In the genomic region with DNA sequence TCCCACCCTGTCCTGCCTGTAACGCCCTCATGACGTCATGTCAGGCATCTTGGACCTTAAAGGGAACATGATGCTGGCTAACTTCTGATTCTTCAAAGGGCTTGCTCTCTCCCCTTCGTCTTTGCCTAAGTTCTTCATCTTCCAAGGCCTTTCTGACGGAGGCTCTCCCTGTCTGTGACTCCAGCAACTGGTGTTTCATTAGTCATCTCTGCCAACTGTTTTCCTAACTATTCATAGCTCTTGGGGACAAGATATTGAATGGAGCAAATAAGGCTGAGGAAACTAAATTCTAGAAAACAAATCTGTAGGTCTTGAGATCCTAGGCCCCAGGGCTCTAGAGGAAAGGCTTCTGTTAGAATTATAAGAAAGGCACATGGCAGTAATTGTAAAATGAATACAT, we compare ENCODE assay signal across 19 mouse cellular contexts. TPM values are rescaled to one million over a fixed set of nuclear protein-coding genes. Genes with fewer than 3 reads are reported as not detected.
A peak's percentile ranks its signal among the peaks of the same experiment; 100 is the strongest.
DNase-seq lines count a peak whose midpoint lies in the region; TF ChIP-seq lines count a peak whose summit lies in the region.
"Had no signal": no experiment of that assay in that cellular context is flagged by ENCODE, and none has a peak within 500 bp of the region (broad histone marks: within the 10 kb centered on the region; RNA-seq: fewer than 3 reads in every experiment).

No protein-coding gene starts in this region.

- H3K4me1 ChIP-seq in cerebellum, adult 2 months (ENCODE audit: control insufficient read depth, insufficient read depth, low read length): peaks cover 11% of the 10 kb centered on the region

- H3K4me3 ChIP-seq in macrophage (ENCODE audit: inconsistent target): no peak overlapping the region
- no peak overlapping the region for H3K4me3 ChIP-seq in myocyte
- H3K4me3 ChIP-seq in cerebellum, adult 2 months (replicated peaks; ENCODE audit: insufficient read depth, low read depth, low read length): no peak overlapping the region
- no peak overlapping the region for H3K4me3 ChIP-seq in left cerebral cortex, adult 2 months

- peak; percentile 51 for DNase-seq in brain, adult 2 months (ENCODE audit: low read depth, low spot score)
- DNase-seq in cerebellum, adult 2 months: no peak
- DNase-seq in heart, adult 18-20 months: no peak
- DNase-seq in left cerebral cortex, adult 2 months (ENCODE audit: extremely low spot score in 1 of 2, low spot score in 2 of 2): no peak
- DNase-seq: adrenal gland, adult 2 months; cerebellum, adult 11 months; cerebellum, adult 11-12 months; cerebellum, adult 18-20 months; cerebellum, adult 8-10 months had no signal

- WGBS in macrophage (ENCODE audit: missing documents): 89% methylated on average over 4 of the region's 4 CpGs
- WGBS in cerebellum, adult 2 months: 88% methylated on average over 4 of the region's 4 CpGs

- no peak overlapping the region for H3ac ChIP-seq in myocyte (ENCODE audit: control insufficient read depth, insufficient read length)

- peak overlapping the region; percentile 35; the same call in 1 of the 2 replicates for H3K27ac ChIP-seq in macrophage
- no peak overlapping the region for H3K27ac ChIP-seq in cerebellum, adult 2 months (ENCODE audit: insufficient read depth, low read length)
- H3K27ac ChIP-seq in left cerebral cortex, adult 2 months: no peak overlapping the region

- peak overlapping the region; percentile 59 for H3K4me2 ChIP-seq in myocyte (ENCODE audit: low read depth)

- no peaks in the 10 kb centered on the region for H3K27me3 ChIP-seq in myocyte (ENCODE audit: control insufficient read depth, insufficient read depth, insufficient read length)
- no peaks in the 10 kb centered on the region for H3K27me3 ChIP-seq in cerebellum, adult 2 months (ENCODE audit: control insufficient read depth, insufficient read depth, low read length)
- H3K27me3 ChIP-seq: Patski had no signal

- intact Hi-C loops in left cerebral cortex, adult 2 months (cut with DNase I): no loop called here

- no peak for TF ChIP-seq CTCF in cerebellum, adult 2 months (IDR thresholded peaks at IDR 0.05; ENCODE audit: borderline replicate concordance, insufficient read depth, low read depth, low read length)
- TF ChIP-seq CTCF in left cerebral cortex, adult 2 months (IDR thresholded peaks at IDR 0.05): no peak

- no peak for TF ChIP-seq POLR2A in myocyte (IDR thresholded peaks at IDR 0.05; ENCODE audit: insufficient read length, low read depth)
- no peak for TF ChIP-seq POLR2A in cerebellum, adult 2 months (IDR thresholded peaks at IDR 0.05; ENCODE audit: borderline replicate concordance, insufficient read depth, low read length)

- H3K36me3 ChIP-seq in macrophage (ENCODE audit: inconsistent target) (no peaks in the 10 kb centered on the region), myocyte (ENCODE audit: control insufficient read depth, insufficient read depth) (no peaks in the 10 kb centered on the region)
- H3K36me3 ChIP-seq: G1E had no signal

- no peaks in the 10 kb centered on the region for H3K79me2 ChIP-seq in macrophage (ENCODE audit: inconsistent target)
- H3K79me2 ChIP-seq in myocyte (ENCODE audit: control insufficient read depth, insufficient read depth): no peaks in the 10 kb centered on the region

TF ChIP-seq in myocyte, 11 proteins besides CTCF, POLR2A, EP300 and RAD21:
- TF ChIP-seq MYOG (IDR thresholded peaks at IDR 0.05; ENCODE audit: control insufficient read depth in 1 of 3, insufficient read depth in 1 of 3, insufficient read length in 2 of 3, low read depth in 2 of 3) (peak in 1 of 3 experiments; percentile 74), USF1 (IDR thresholded peaks at IDR 0.05; ENCODE audit: low read depth) (no peak)
TF ChIP-seq in myocyte: peak in this region for 1.

RNA-seq across cellular contexts. Expression of a gene that starts 18.0 kb away (rescaled TPM):
- not detected for total RNA-seq in macrophage (2018; cell fraction: chromatin; rRNA removed)
- total RNA-seq in macrophage (2018; cell fraction: cytosol; rRNA removed): not detected
- total RNA-seq in macrophage (2018; cell fraction: nucleus; rRNA removed): not detected
- polyA plus RNA-seq in macrophage (2018): not detected in 3 replicates
- 0.12 TPM for polyA plus RNA-seq in myocyte (2012; fragmentation: generic; extraction: Trizol)
- polyA plus RNA-seq in cerebellum, adult 2 months (2012; rRNA removed): 16.9 and 17.0 TPM in 2 replicates
- not detected for total RNA-seq in heart, adult 18-20 months (2021)
- 10 to 100 TPM; 10.3 to 13.4 TPM for total RNA-seq in left cerebral cortex, adult 2 months (2021)
- total RNA-seq: adrenal gland, postnatal 25 days; adrenal gland, postnatal 36 days; G1E; MEL had no signal
- polyA plus RNA-seq: activated CD4-positive, CD25-positive, alpha-beta regulatory T cell, adult 4 months; adrenal gland, adult 2 months; C2C12; CD4-positive, CD25-positive, alpha-beta regulatory T cell, adult 4 months; G1E had no signal

Comparison
In these comparisons a context has a peak if more than half of its experiments do, and no peak if none do; other contexts are left out.
1. RNA of a gene that starts 18.0 kb away (polyA plus RNA-seq): 16.9 to 17.0 TPM in cerebellum, adult 2 months; 0.12 TPM in myocyte (single experiment) and not detected in macrophage; every median in the first group is over 10 times any median in the second.